Mouse (Mus musculus) liver, embryonic 15.5 days (tissue): ENCODE results near the gene Ifi204. TPM values are rescaled to one million over a fixed set of nuclear protein-coding genes. Genes with fewer than 3 reads are reported as not detected.
"Not testable (repeated sequence)": the region's sequence is repeated elsewhere in the genome, so short reads cannot be mapped to it uniquely, and the experiment has no call there.

Experiments
- ATAC-seq: fragments of 200-750 bp; cut with Nextera tagmentation; 2 replicates; pipeline ENCODE4 v1.8.0; 2017; ENCODE audit warnings: moderate number of reproducible peaks, mild to moderate bottlenecking, moderate library complexity; ENCODE audit not compliant: insufficient read depth
- H3K27ac ChIP-seq: fragments of 300-500 bp; sonication (generic); replicated peaks from 2 replicates; pipeline ENCODE4 v1.5.1; 2015; ENCODE audit warnings: mild to moderate bottlenecking, inconsistent platforms
- H3K27me3 ChIP-seq: fragments of 300-500 bp; sonication (generic); 2 replicates; pipeline ENCODE4 v1.6.1; 2015; ENCODE audit warnings: mild to moderate bottlenecking, inconsistent platforms
- H3K36me3 ChIP-seq: fragments of 300-500 bp; sonication (generic); replicated peaks from 2 replicates; pipeline ENCODE4 v1.6.1; 2015; ENCODE audit warnings: moderate library complexity, mild to moderate bottlenecking, inconsistent platforms
- H3K4me1 ChIP-seq: fragments of 300-500 bp; sonication (generic); replicated peaks from 2 replicates; pipeline ENCODE4 v1.6.1; 2015; ENCODE audit warnings: inconsistent platforms
- H3K4me2 ChIP-seq: fragments of 300-500 bp; sonication (generic); 2 replicates; pipeline ENCODE4 v1.6.1; 2015; ENCODE audit warnings: moderate library complexity, mild to moderate bottlenecking, inconsistent platforms
- H3K4me3 ChIP-seq: fragments of 300-500 bp; sonication (generic); replicated peaks from 2 replicates; pipeline ENCODE4 v1.5.1; 2015; ENCODE audit warnings: mild to moderate bottlenecking, inconsistent platforms
- H3K9ac ChIP-seq: fragments of 300-500 bp; sonication (generic); 2 replicates; pipeline ENCODE4 v1.6.1; 2015; ENCODE audit warnings: moderate library complexity, mild to moderate bottlenecking, inconsistent platforms
- H3K9me3 ChIP-seq: fragments of 300-500 bp; sonication (generic); replicated peaks from 2 replicates; pipeline ENCODE4 v1.6.1; 2016; ENCODE audit warnings: inconsistent platforms
- WGBS: fragments of 180-500 bp; shearing (Covaris S2); methylation state at CpG from one replicate; pipeline ENCODE4 v1.1.7; 2015; ENCODE audit warnings: mixed read lengths; ENCODE audit not compliant: insufficient replicate concordance; 5-methylcytosine and 5-hydroxymethylcytosine counted together
- polyA plus RNA-seq: library from polyadenylated mRNA; unstranded; fragments of >200 nt; fragmentation: Nextera tagmentation; extraction: Ambion mirVana; gene quantifications from 2 replicates; pipeline ENCODE4 v1.2.1, GENCODE M21; 2015

The Ifi204 gene
- polyA plus RNA-seq, result 4.5 and 4.9 TPM in 2 replicates

DNA sequence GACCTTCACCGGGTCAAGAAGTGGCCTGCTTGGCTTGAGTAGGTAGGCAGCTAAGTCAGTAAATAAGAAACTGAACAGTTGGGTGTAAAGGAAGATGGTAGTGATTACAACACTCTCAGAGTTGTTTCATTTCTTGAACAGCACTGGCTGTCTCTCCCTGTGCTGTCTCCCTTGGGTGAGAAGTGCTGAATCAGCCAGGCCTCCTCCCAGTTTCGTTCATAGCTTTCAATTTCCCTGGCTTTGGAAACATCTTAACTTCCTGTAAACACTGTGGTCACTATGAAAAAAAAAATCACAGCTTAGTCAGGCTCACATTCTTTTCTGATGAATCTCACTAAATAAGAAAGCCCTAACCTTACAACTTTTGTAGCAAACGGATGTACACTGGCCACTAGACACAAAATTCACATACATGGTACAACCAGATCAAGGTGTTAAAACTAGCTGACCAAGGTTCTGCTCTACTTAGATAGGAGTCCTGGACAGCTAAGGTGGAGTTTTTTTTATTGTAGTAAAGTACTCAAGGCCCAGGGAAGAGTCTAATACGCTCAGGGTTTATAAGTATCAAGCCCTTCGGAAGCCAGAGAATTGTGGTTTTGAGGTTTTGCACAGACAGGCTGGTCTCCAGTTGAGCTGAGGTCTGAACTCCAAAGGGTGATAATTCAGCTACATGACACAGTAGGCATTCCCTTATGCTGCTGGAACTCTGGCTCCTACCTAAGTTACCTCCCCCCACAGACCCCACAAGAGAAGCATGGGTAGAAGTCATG is at the start of gene Ifi204:
Gene Ifi204, minus strand, starts transcription at position 96 of the 770 bp plus-strand sequence.
- H3K27ac ChIP-seq, H3K27me3 ChIP-seq, H3K36me3 ChIP-seq, H3K9ac ChIP-seq, H3K9me3 ChIP-seq, H3K4me2 ChIP-seq, H3K4me3 ChIP-seq, H3K4me1 ChIP-seq: not testable (repeated sequence)
- peak; percentile 69 for ATAC-seq
- WGBS, result 26% methylated on average over 5 of the region's 5 CpGs

DNA sequence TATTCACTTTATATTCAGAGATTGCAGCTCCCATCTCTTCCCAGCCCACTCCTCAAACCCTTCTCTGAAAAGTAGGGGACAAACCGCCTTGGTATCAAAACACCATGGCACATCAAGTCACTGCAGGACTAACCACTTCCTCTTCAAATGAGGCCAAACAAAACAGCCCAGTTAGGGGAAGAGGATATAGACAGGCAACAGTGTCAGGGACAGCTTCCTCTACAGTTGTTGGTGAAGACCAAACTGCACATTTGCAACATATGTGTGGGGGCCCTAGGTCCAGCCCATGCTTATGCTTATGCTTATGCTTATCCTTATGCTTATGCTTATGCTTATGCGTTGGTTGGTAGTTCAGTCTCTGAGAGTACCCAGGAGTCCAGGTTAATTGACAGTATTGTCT is 42.6 kb upstream of the Ifi204 start:
- not testable (repeated sequence) for H3K9me3 ChIP-seq, H3K36me3 ChIP-seq, H3K27me3 ChIP-seq, H3K9ac ChIP-seq, H3K27ac ChIP-seq, H3K4me3 ChIP-seq, ATAC-seq, H3K4me1 ChIP-seq, H3K4me2 ChIP-seq
- 24% methylated on average over 2 of the region's 2 CpGs for WGBS

GRCm38 (mm10) chr1:173802689-173803281 is 36.0 kb upstream of the Ifi204 start:
- not testable (repeated sequence) for H3K36me3 ChIP-seq, H3K4me1 ChIP-seq, ATAC-seq, H3K9me3 ChIP-seq, H3K27me3 ChIP-seq, H3K4me3 ChIP-seq, H3K9ac ChIP-seq, H3K27ac ChIP-seq, H3K4me2 ChIP-seq
- WGBS, result 58% methylated on average over 2 of the region's 2 CpGs

DNA sequence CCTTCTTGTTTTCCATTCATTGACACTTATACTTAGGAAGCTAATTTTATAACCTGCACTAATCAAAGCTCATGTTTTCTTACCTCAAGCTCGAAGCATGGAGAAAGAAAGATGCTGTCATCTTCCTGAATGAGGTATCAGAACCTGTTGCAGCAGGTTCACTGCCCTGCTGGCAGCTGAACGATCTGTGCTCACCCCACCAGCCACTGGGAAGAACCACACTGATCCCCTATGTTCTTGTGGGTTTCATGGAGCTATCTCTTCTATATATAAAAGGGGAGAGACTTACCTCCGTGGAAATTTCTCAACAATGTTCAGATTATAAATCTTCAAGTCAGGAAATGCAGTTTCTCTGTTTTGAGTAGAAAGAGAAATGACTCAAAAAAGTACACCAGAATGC is 35.5 kb upstream of the Ifi204 start:
- ATAC-seq, H3K27me3 ChIP-seq, H3K9me3 ChIP-seq, H3K4me1 ChIP-seq, H3K4me2 ChIP-seq, H3K4me3 ChIP-seq, H3K27ac ChIP-seq, H3K36me3 ChIP-seq, H3K9ac ChIP-seq: not testable (repeated sequence)
- WGBS, result 31% methylated on average over 3 of the region's 3 CpGs

DNA sequence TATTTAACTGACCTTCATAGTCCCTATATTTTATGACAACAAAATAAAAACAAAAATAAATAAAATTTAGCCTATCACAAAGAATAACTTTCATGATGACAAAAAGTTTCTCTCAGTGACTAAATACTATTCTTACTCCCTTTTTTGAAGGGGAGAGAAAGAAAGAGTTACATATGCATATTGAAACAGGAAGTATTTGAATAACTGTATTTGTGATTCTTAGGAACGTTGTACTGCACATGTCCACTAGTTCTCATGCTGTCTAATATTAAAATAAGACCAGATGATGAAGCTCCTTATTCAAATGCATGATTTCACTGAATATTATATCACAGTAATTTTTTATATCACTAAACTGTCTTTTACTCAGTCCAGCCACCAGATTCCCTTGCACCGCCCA is 35.0 kb upstream of the Ifi204 start:
- H3K36me3 ChIP-seq, H3K9ac ChIP-seq, H3K4me1 ChIP-seq, H3K4me2 ChIP-seq, H3K27ac ChIP-seq, H3K4me3 ChIP-seq, H3K27me3 ChIP-seq, H3K9me3 ChIP-seq, ATAC-seq: not testable (repeated sequence)
- WGBS, result 43% methylated on average over 2 of the region's 2 CpGs

- H3K9ac ChIP-seq, H3K4me2 ChIP-seq, H3K4me1 ChIP-seq, H3K4me3 ChIP-seq, ATAC-seq, H3K27ac ChIP-seq, H3K36me3 ChIP-seq, H3K27me3 ChIP-seq, H3K9me3 ChIP-seq: not testable (repeated sequence)
- 45% methylated on average over 3 of the region's 3 CpGs for WGBS
Observed at GRCm38 (mm10) chr1:173773457-173773856, 6.7 kb upstream of the Ifi204 start.

GRCm38 (mm10) chr1:173760032-173760431 is 6.7 kb downstream of the Ifi204 start:
- WGBS, result 69% methylated on average over 5 of the region's 5 CpGs

GRCm38 (mm10) chr1:173742262-173742661 is 24.5 kb downstream of the Ifi204 start:
- Histone ChIP-seq H3K4me1 (no peaks in the 10 kb centered on the region), H3K9me3 (no peaks in the 10 kb centered on the region), H3K4me3 (no peak overlapping the region), H3K36me3 (no peaks in the 10 kb centered on the region), H3K9ac (no peak overlapping the region), H3K27me3 (no peaks in the 10 kb centered on the region), H3K4me2 (no peak overlapping the region), H3K27ac (no peak overlapping the region)
- WGBS, result 26% methylated on average over 1 of the region's 1 CpGs
- ATAC-seq, result no peak

More at GRCm38 (mm10) chr1:173760032-173760431, 6.7 kb downstream of the Ifi204 start:
- ATAC-seq, H3K4me1 ChIP-seq, H3K36me3 ChIP-seq, H3K4me2 ChIP-seq, H3K4me3 ChIP-seq, H3K27ac ChIP-seq, H3K9me3 ChIP-seq, H3K9ac ChIP-seq, H3K27me3 ChIP-seq: not testable (repeated sequence)

- H3K9me3 ChIP-seq, result no peaks in the 10 kb centered on the region
- no peaks in the 10 kb centered on the region for H3K36me3 ChIP-seq
- H3K4me2 ChIP-seq, result no peak within 1 kb of the TSS
- no peak within 1 kb of the TSS for H3K9ac ChIP-seq
- no peak for ATAC-seq
- H3K27ac ChIP-seq, result no peak within 1 kb of the TSS
- no peak within 1 kb of the TSS for H3K4me3 ChIP-seq
- 27% methylated on average over 4 of the region's 4 CpGs for WGBS
- H3K4me1 ChIP-seq, result no peaks in the 10 kb centered on the region
- H3K27me3 ChIP-seq, result no peaks in the 10 kb centered on the region
Observed at GRCm38 (mm10) chr1:173741656-173742055, 25.1 kb downstream of the Ifi204 start, which contains the start of gene Ifi207. Gene Ifi207 (minus strand): TSS chr1:173741747.

DNA sequence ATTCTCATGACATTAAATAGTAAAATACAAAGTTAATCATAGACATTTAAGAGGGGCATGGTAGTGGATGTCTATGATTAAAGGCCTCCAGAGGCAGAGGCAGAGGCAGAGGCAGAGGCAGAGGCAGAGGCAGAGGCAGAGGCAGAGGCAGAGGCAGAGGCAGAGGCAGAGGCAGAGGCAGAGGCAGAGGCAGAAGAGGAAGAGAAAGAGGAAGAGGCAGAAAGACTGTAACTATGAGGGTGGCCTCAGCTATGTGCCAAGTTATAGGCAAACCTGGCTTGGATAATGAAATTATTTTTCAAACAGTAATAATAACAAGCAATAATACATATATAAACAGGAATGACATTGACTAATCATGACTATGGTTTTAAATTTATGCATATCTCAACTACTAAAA is 26.2 kb downstream of the Ifi204 start:
- H3K27me3 ChIP-seq, result no peaks in the 10 kb centered on the region
- H3K4me3 ChIP-seq, result no peak overlapping the region
- H3K27ac ChIP-seq, result no peak overlapping the region
- no peak for ATAC-seq
- no peaks in the 10 kb centered on the region for H3K9me3 ChIP-seq
- H3K9ac ChIP-seq, result no peak overlapping the region
- no peaks in the 10 kb centered on the region for H3K4me1 ChIP-seq
- H3K36me3 ChIP-seq, result no peaks in the 10 kb centered on the region
- no peak overlapping the region for H3K4me2 ChIP-seq

- WGBS, result 29% methylated on average over 2 of the region's 2 CpGs
- H3K27me3 ChIP-seq, result no peaks in the 10 kb centered on the region
- H3K4me2 ChIP-seq, result no peak overlapping the region
- no peak overlapping the region for H3K9ac ChIP-seq
- H3K4me1 ChIP-seq, result no peaks in the 10 kb centered on the region
- ATAC-seq, result no peak
- no peaks in the 10 kb centered on the region for H3K9me3 ChIP-seq
- H3K27ac ChIP-seq, result no peak overlapping the region
- H3K36me3 ChIP-seq, result no peaks in the 10 kb centered on the region
- no peak overlapping the region for H3K4me3 ChIP-seq
Observed at GRCm38 (mm10) chr1:173736986-173737385, 29.8 kb downstream of the Ifi204 start.

DNA sequence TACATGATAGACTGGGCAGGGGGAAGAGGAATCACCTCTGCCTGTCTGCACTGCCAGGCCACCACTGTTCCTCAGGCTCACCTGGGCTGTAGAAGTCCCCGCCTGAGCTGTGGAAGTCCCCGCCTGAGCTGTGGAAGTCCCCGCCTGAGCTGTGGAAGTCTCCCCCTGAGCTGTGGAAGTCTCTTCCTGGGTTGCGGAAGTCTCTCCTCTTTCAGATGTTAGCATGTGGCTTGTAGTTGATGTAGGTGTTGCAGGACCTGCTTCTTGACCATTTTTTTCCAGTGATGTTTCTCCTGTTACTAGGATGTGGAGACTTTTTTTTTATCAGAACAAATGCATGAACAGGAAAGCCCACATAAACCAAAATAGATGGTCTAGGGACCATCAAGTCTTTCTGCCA is 31.7 kb downstream of the Ifi204 start:
- WGBS, result 69% methylated on average over 4 of the region's 4 CpGs
- not testable (repeated sequence) for H3K36me3 ChIP-seq, H3K4me2 ChIP-seq, H3K4me3 ChIP-seq, ATAC-seq, H3K9ac ChIP-seq, H3K4me1 ChIP-seq, H3K27ac ChIP-seq, H3K27me3 ChIP-seq, H3K9me3 ChIP-seq
